Mouse (Mus musculus) cerebellum, adult 2 months (tissue): Measurements from ENCODE around the gene Paqr5.

Experiments used
- CTCF ChIP-seq: fragments of 200-500 bp; IDR thresholded peaks from 2 replicates; pipeline ENCODE4 v1.5.1; 2011; ENCODE audit warnings: low read depth, mild to moderate bottlenecking, control low read depth, low read length, moderate library complexity, borderline replicate concordance; ENCODE audit not compliant: insufficient read depth
- POLR2A ChIP-seq: fragments of 200-500 bp; IDR thresholded peaks from 2 replicates; pipeline ENCODE4 v1.6.1; 2011; ENCODE audit warnings: low read length, control low read depth, borderline replicate concordance; ENCODE audit not compliant: insufficient read depth

- TF ChIP-seq POLR2A, result no peak
- TF ChIP-seq CTCF, result no peak
Measured at GRCm38 (mm10) chr9:62026600-62026999, at the start of gene Paqr5.
